Mouse (Mus musculus) testis, adult 2 months (tissue): Measurements from ENCODE around the gene Asic1.

Experiments
- CTCF ChIP-seq: fragments of 200-500 bp; IDR thresholded peaks from 2 replicates; pipeline ENCODE4 v1.5.1; 2012; ENCODE audit warnings: low read depth, mild to moderate bottlenecking, inconsistent platforms, low read length, moderate library complexity; ENCODE audit not compliant: control insufficient read depth, insufficient read depth, insufficient replicate concordance
- POLR2A ChIP-seq: fragments of 200-500 bp; IDR thresholded peaks from 2 replicates; pipeline ENCODE4 v1.6.1; 2012; ENCODE audit warnings: low read depth, mild to moderate bottlenecking, inconsistent platforms, low read length, moderate library complexity; ENCODE audit not compliant: control insufficient read depth

DNA sequence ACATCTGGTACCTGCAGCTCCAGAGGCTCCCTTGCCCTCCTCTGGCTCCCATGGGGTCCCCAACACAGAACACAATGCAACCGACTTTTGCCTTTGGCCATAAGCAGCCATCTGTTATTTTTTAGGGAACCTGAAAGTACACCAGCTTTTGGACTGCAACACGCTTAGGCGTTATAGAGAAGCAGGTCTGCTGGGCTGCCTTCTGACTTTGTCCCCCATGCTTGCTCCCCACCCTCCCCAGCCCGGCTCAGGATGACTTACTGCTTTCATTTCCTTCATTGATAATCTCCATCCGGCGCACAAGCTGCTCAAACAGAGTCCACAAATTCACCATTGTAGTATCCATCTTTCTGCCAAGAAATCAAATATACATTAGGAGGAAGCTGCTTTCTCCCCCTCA, 27.5 kb upstream of the Asic1 start:
- TF ChIP-seq POLR2A (no peak), CTCF (no peak)
